Mouse (Mus musculus) liver, adult 2 months (tissue): ENCODE data around the gene Spon1. TPM values are rescaled to one million over a fixed set of nuclear protein-coding genes. Genes with fewer than 3 reads are reported as not detected.

Experiments used
- DNase-seq: peaks from one replicate; pipeline ENCODE4 v3.0.0-alpha.2; 2011; ENCODE audit warnings: low read depth, low spot score; ENCODE audit errors: extremely low read depth
- H3K27ac ChIP-seq: fragments of 200-500 bp; replicated peaks from 2 replicates; pipeline ENCODE4 v1.5.1; 2012; ENCODE audit warnings: low read depth, mild to moderate bottlenecking, control low read depth, inconsistent platforms, low read length; ENCODE audit not compliant: insufficient read depth
- H3K27me3 ChIP-seq: fragments of 200-500 bp; 2 replicates; pipeline ENCODE4 v1.6.1; 2012; ENCODE audit warnings: mild to moderate bottlenecking, moderate library complexity, low read length, inconsistent platforms; ENCODE audit not compliant: control insufficient read depth, insufficient read depth
- H3K36me3 ChIP-seq: fragments of 200-500 bp; 2 replicates; pipeline ENCODE4 v1.6.1; 2012; ENCODE audit warnings: low read length, inconsistent platforms; ENCODE audit not compliant: control insufficient read depth, insufficient read depth
- H3K4me1 ChIP-seq: fragments of 200-500 bp; 2 replicates; pipeline ENCODE4 v1.6.1; 2011; ENCODE audit warnings: low read length; ENCODE audit not compliant: control insufficient read depth, insufficient read depth
- H3K4me3 ChIP-seq: fragments of 200-500 bp; 2 replicates; pipeline ENCODE4 v1.5.1; 2011; ENCODE audit warnings: low read depth, mild to moderate bottlenecking, control low read depth, low read length, moderate library complexity; ENCODE audit not compliant: insufficient read depth
- H3K79me2 ChIP-seq: fragments of 200-500 bp; 2 replicates; pipeline ENCODE4 v1.6.1; 2012; ENCODE audit warnings: inconsistent platforms, mild to moderate bottlenecking, low read length, moderate library complexity; ENCODE audit not compliant: control insufficient read depth, insufficient read depth
- H3K9ac ChIP-seq: fragments of 200-500 bp; 2 replicates; pipeline ENCODE4 v1.6.1; 2012; ENCODE audit warnings: low read depth, mild to moderate bottlenecking, control low read depth, inconsistent platforms, low read length
- CTCF ChIP-seq: fragments of 200-500 bp; IDR thresholded peaks from 2 replicates; pipeline ENCODE4 v1.5.1; 2011; ENCODE audit warnings: low read depth, low read length, control low read depth
- POLR2A ChIP-seq: fragments of 200-500 bp; IDR thresholded peaks from 2 replicates; pipeline ENCODE4 v1.6.1; 2011; ENCODE audit warnings: low read length, control low read depth; ENCODE audit not compliant: insufficient read depth; ENCODE audit errors: extremely low read depth
- WGBS: fragments of 180-500 bp; shearing (Covaris S2); methylation state at CpG from one replicate; pipeline ENCODE4 v1.1.7; 2018; 5-methylcytosine and 5-hydroxymethylcytosine counted together
- polyA plus RNA-seq: library from polyadenylated mRNA; depleted of rRNA; stranded (reverse); fragments of >200 nt; gene quantifications from 2 replicates; pipeline ENCODE4 v1.2.3, GENCODE M21; 2012
- total RNA-seq: library from RNA; depleted of rRNA; stranded (reverse); fragments of >200 nt; gene quantifications from 2 replicates; pipeline ENCODE4 v1.2.3, GENCODE M21; 2014

The Spon1 gene
- total and polyA plus RNA-seq, 2 experiments: 0.22 to 0.28 TPM

GRCm38 (mm10) chr7:113846553-113846952 lies 80.8 kb downstream of the Spon1 start:
- no peak for DNase-seq
- H3K27me3 ChIP-seq: 0 out of 2 replicates have a peak, but pooled peaks cover 4% of the 10 kb centered on the region
- H3K27ac ChIP-seq: no peak overlapping the region
- WGBS: 49% methylated on average over 3 of the region's 3 CpGs
- no peaks in the 10 kb centered on the region for H3K4me1 ChIP-seq
- TF ChIP-seq CTCF: no peak
- no peak for TF ChIP-seq POLR2A
- no peak overlapping the region for H3K4me3 ChIP-seq
- no peaks in the 10 kb centered on the region for H3K36me3 ChIP-seq
- H3K9ac ChIP-seq: no peak overlapping the region
- H3K79me2 ChIP-seq: no peaks in the 10 kb centered on the region

DNA sequence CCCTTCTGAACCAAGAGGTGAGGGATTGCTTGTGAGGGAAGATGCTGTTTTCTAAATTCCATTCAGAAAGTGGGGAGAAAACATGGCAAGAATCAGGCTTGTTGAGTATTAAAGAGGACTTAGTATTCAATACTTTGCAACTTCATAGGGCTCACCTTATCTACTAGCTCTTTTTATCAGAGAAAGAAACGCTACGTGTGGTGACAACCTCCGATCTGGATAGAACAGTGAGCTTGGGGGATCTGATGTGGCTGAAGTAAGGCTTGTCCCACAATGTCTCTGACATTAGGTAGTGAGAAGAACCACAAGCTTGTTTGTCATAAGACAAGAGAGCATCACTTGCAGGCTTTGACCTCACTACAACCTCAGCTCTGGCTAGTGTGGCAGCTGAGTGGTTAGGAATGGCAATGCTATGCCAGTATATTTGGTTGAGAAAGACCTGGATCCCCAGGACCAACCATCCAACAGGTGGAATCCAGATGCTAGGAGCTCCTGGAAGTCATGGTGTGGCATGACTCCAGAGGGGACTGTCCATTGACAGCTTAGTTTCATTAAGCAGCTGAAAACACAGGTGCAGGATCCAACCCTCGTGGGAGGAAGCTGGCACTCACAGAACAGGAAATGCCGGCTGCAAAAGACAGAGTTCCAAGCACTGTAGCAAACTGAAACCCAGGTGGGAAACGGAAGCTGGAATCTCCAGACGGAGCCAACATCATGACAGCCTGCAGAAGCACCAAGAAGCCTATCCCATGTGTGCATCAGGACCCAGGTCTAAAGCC lies 81.4 kb downstream of the Spon1 start:
- H3K79me2 ChIP-seq: no peaks in the 10 kb centered on the region
- H3K36me3 ChIP-seq: no peaks in the 10 kb centered on the region
- DNase-seq: no peak
- H3K4me1 ChIP-seq: no peaks in the 10 kb centered on the region
- H3K27ac ChIP-seq: no peak overlapping the region
- no peak for TF ChIP-seq CTCF
- TF ChIP-seq POLR2A: no peak
- H3K9ac ChIP-seq: no peak overlapping the region
- no peak overlapping the region for H3K4me3 ChIP-seq
- 80% methylated on average over 7 of the region's 7 CpGs for WGBS
- 0 out of 2 replicates have a peak, but pooled peaks cover 4% of the 10 kb centered on the region for H3K27me3 ChIP-seq

DNA sequence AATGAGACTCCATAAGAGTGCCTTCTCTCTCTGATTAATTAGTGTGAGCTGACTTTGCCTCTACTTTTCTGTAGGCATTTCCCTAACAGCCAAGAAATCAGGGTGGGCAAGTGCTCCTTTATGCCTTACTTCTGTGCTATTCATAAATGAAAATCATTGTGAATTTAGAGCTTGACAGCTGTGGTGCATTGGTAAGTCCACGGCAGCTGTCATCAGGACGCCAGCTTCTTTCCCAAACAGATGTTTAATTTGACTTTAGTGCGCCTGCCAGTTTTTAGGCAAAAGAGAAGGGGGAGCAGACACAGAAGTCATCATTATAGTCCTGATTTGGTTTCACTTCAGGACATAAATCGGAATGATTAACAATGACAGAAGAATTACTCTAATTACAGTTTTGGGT lies 84.6 kb downstream of the Spon1 start:
- Histone ChIP-seq H3K27me3 (0 out of 2 replicates have a peak, but pooled peaks cover 2% of the 10 kb centered on the region), H3K36me3 (no peaks in the 10 kb centered on the region), H3K9ac (no peak overlapping the region), H3K4me1 (no peaks in the 10 kb centered on the region), H3K4me3 (no peak overlapping the region), H3K27ac (no peak overlapping the region), H3K79me2 (no peaks in the 10 kb centered on the region)
- DNase-seq: no peak
- 73% methylated on average over 4 of the region's 4 CpGs for WGBS
- TF ChIP-seq POLR2A: no peak
- no peak for TF ChIP-seq CTCF

GRCm38 (mm10) chr7:113855396-113855795 lies 89.6 kb downstream of the Spon1 start:
- Histone ChIP-seq H3K27ac (no peak overlapping the region), H3K36me3 (no peaks in the 10 kb centered on the region), H3K27me3 (no peaks in the 10 kb centered on the region), H3K4me1 (no peaks in the 10 kb centered on the region), H3K79me2 (no peaks in the 10 kb centered on the region), H3K4me3 (no peak overlapping the region), H3K9ac (no peak overlapping the region)
- TF ChIP-seq POLR2A: no peak
- no peak for TF ChIP-seq CTCF
- no peak for DNase-seq
- WGBS: 74% methylated on average over 4 of the region's 4 CpGs

DNA sequence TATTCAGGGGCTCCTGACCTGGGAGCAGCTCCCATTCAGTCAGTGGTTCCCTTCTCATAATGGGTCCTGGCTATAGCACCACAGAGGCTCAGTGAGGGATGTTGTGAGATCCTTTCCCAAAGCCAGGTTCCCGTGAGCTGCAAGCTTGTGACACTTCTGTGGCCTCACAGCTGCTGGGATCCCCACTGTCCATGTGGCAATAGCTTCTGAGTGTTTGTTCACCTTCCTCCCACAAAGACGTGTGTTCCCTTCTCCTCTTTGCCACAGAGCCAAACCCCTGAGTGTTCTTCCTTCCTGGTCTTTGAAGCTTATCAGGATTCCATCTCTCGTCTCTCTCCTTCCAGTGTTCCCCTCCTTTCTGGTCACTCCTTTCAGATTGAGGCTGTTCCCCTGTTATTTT lies 90.3 kb downstream of the Spon1 start:
- Histone ChIP-seq H3K9ac (no peak overlapping the region), H3K79me2 (no peaks in the 10 kb centered on the region), H3K4me1 (no peaks in the 10 kb centered on the region), H3K4me3 (no peak overlapping the region), H3K36me3 (no peaks in the 10 kb centered on the region), H3K27me3 (no peaks in the 10 kb centered on the region), H3K27ac (no peak overlapping the region)
- WGBS: 55% methylated on average over 3 of the region's 3 CpGs
- no peak for DNase-seq
- TF ChIP-seq POLR2A (no peak), CTCF (no peak)

DNA sequence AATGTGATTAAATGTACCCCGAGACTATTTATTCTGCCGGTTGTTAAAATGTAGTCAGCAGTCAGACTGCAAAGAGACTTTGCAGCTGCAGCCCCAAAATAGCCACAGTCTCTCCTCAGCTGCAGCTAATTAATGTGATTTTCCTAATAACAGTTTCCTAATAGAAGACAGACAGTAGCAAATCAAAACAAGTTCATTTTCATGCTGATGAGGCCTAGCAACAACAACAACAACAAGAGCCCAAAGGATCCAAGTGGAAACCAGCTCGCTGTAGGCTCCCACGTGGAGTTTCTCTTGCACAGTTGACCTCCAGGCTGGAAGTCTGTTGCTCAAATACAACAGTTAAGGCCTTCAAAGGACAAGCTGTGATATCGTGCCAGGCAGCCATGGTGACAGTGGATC lies 93.7 kb downstream of the Spon1 start:
- Histone ChIP-seq H3K4me1 (no peaks in the 10 kb centered on the region), H3K4me3 (no peak overlapping the region), H3K27me3 (no peaks in the 10 kb centered on the region), H3K27ac (no peak overlapping the region), H3K36me3 (no peaks in the 10 kb centered on the region), H3K9ac (no peak overlapping the region), H3K79me2 (no peaks in the 10 kb centered on the region)
- 79% methylated on average over 5 of the region's 5 CpGs for WGBS
- DNase-seq: peak; percentile 1
- no peak for TF ChIP-seq CTCF
- TF ChIP-seq POLR2A: no peak
